Mouse (Mus musculus) heart, postnatal 0 days (tissue): Measurements from ENCODE around the gene Olfr361. TPM values are rescaled to one million over a fixed set of nuclear protein-coding genes. Genes with fewer than 3 reads are reported as not detected.
"Not testable (repeated sequence)": the region's sequence is repeated elsewhere in the genome, so short reads cannot be mapped to it uniquely, and the experiment has no call there.

Experiments used
- ATAC-seq: fragments of 200-750 bp; cut with Nextera tagmentation; 2 replicates; pipeline ENCODE4 v1.8.0; 2017; ENCODE audit warnings: low read depth, moderate number of reproducible peaks, moderate library complexity; ENCODE audit not compliant: insufficient read depth
- DNase-seq: peaks from one replicate; pipeline ENCODE4 v3.0.0-alpha.2; 2016; ENCODE audit warnings: low spot score
- H3K27ac ChIP-seq: fragments of 300-500 bp; sonication (generic); 2 replicates; pipeline ENCODE4 v1.5.1; 2014; ENCODE audit warnings: low read depth, mild to moderate bottlenecking
- H3K27me3 ChIP-seq: fragments of 300-500 bp; sonication (generic); 2 replicates; pipeline ENCODE4 v1.6.1; 2014; ENCODE audit warnings: low read length, mixed read lengths; ENCODE audit not compliant: control insufficient read depth, insufficient read depth
- H3K36me3 ChIP-seq: fragments of 300-500 bp; sonication (generic); replicated peaks from 2 replicates; pipeline ENCODE4 v1.6.1; 2014; ENCODE audit warnings: low read length, mixed read lengths; ENCODE audit not compliant: control insufficient read depth, insufficient read depth
- H3K4me1 ChIP-seq: fragments of 300-500 bp; sonication (generic); 2 replicates; pipeline ENCODE4 v1.6.1; 2014; ENCODE audit warnings: antibody characterized with exemption; ENCODE audit not compliant: control insufficient read depth, insufficient read depth
- H3K4me2 ChIP-seq: fragments of 300-500 bp; sonication (generic); 2 replicates; pipeline ENCODE4 v1.6.1; 2014; ENCODE audit warnings: low read depth, mild to moderate bottlenecking, low read length, moderate library complexity
- H3K4me3 ChIP-seq: fragments of 300-500 bp; sonication (generic); 2 replicates; pipeline ENCODE4 v1.5.1; 2014; ENCODE audit warnings: low read depth, low read length
- H3K9ac ChIP-seq: fragments of 300-500 bp; sonication (generic); replicated peaks from 2 replicates; pipeline ENCODE4 v1.6.1; 2014; ENCODE audit warnings: low read depth, low read length, mixed read lengths
- H3K9me3 ChIP-seq: fragments of 300-500 bp; sonication (generic); replicated peaks from 2 replicates; pipeline ENCODE4 v1.6.1; 2016; ENCODE audit warnings: low read length; ENCODE audit not compliant: control insufficient read depth
- CTCF ChIP-seq: IDR thresholded peaks from 2 replicates; pipeline ENCODE4 v1.5.1; 2016; ENCODE audit warnings: antibody characterized with exemption, control low read depth, low read depth
- EP300 ChIP-seq: IDR thresholded peaks from 2 replicates; pipeline ENCODE4 v1.6.1; 2016; ENCODE audit warnings: antibody characterized with exemption, low read depth
- WGBS: fragments of 180-500 bp; shearing (Covaris S2); extraction: QIAGEN DNeasy Blood & Tissue Kit; methylation state at CpG from one replicate; pipeline ENCODE4 v1.1.7; 2014; 5-methylcytosine and 5-hydroxymethylcytosine counted together
- polyA plus RNA-seq: library from polyadenylated mRNA; unstranded; fragments of >200 nt; fragmentation: Nextera tagmentation; extraction: Ambion mirVana; gene quantifications from 2 replicates; pipeline ENCODE4 v1.2.1, GENCODE M21; 2015
- total RNA-seq: library from RNA; depleted of rRNA; stranded (reverse); fragments of >200 nt; gene quantifications from 2 replicates; pipeline ENCODE4 v1.2.3, GENCODE M21; 2014; ENCODE audit warnings: low replicate concordance; rRNA removed

Olfr361 gene
- total RNA-seq (not detected in 2 replicates), polyA plus RNA-seq (not detected in 2 replicates)

- ATAC-seq, result not testable (repeated sequence)
- WGBS, result 25% methylated on average over 1 of the region's 1 CpGs
These were observed at the start of gene Olfr361 for GRCm38 (mm10) chr2:37089190-37089589. Gene Olfr361, minus strand, starts transcription at chr2:37089290.

GRCm38 (mm10) chr2:37117810-37118209, 28.7 kb upstream of the Olfr361 start, which contains the start of gene Olfr362:
Gene Olfr362, minus strand, starts transcription at chr2:37117910.
- ATAC-seq, result no peak
- DNase-seq, result no peak
- Histone ChIP-seq H3K4me3 (no peak within 1 kb of the TSS), H3K9ac (no peak within 1 kb of the TSS), H3K36me3 (no peaks in the 10 kb centered on the region), H3K27ac (no peak within 1 kb of the TSS), H3K27me3 (no peaks in the 10 kb centered on the region), H3K4me2 (no peak within 1 kb of the TSS), H3K9me3 (peaks cover 9% of the 10 kb centered on the region; the same call in 1 of the 2 replicates), H3K4me1 (no peaks in the 10 kb centered on the region)
- 91% methylated on average over 1 of the region's 1 CpGs for WGBS
- TF ChIP-seq CTCF (no peak), EP300 (no peak)

More at GRCm38 (mm10) chr2:37089190-37089589, at the start of gene Olfr361:
- not testable (repeated sequence) for H3K36me3 ChIP-seq, H3K9me3 ChIP-seq, H3K4me2 ChIP-seq, H3K9ac ChIP-seq, H3K4me3 ChIP-seq, H3K27ac ChIP-seq, DNase-seq, H3K4me1 ChIP-seq, H3K27me3 ChIP-seq

- H3K4me1 ChIP-seq, result no peaks in the 10 kb centered on the region
- no peak within 1 kb of the TSS for H3K4me2 ChIP-seq
- no peaks in the 10 kb centered on the region; the same call in 1 of the 2 replicates for H3K9me3 ChIP-seq
- H3K27me3 ChIP-seq, result no peaks in the 10 kb centered on the region
- H3K27ac ChIP-seq, result no peak within 1 kb of the TSS
- DNase-seq (no peak), ATAC-seq (no peak)
- no peak for TF ChIP-seq EP300
- no peak for TF ChIP-seq CTCF
- H3K36me3 ChIP-seq, result no peaks in the 10 kb centered on the region
- H3K4me3 ChIP-seq, result no peak within 1 kb of the TSS
- H3K9ac ChIP-seq, result no peak within 1 kb of the TSS
These were observed 23.6 kb downstream of the Olfr361 start, which contains the start of gene Olfr360 for GRCm38 (mm10) chr2:37065446-37065845. Gene Olfr360, plus strand, starts transcription at chr2:37065746.

Other genes starting within 250 kb of the Olfr361 start
- gene Olfr350, start 243.0 kb downstream of the Olfr361 start, total RNA-seq, result not detected in 2 replicates
- gene Olfr350, start 243.0 kb downstream of the Olfr361 start, polyA plus RNA-seq, result not detected in 2 replicates
- not detected in 2 replicates for gene Olfr351, start 226.6 kb downstream of the Olfr361 start, total RNA-seq
- not detected in 2 replicates for gene Olfr351, start 226.6 kb downstream of the Olfr361 start, polyA plus RNA-seq
- not detected in 2 replicates for gene Olfr352, start 220.8 kb downstream of the Olfr361 start, total RNA-seq
- not detected in 2 replicates for gene Olfr352, start 220.8 kb downstream of the Olfr361 start, polyA plus RNA-seq
- not detected in 2 replicates for gene Olfr353, start 196.4 kb downstream of the Olfr361 start, total RNA-seq
- not detected in 2 replicates for gene Olfr353, start 196.4 kb downstream of the Olfr361 start, polyA plus RNA-seq
- gene Olfr354, start 183.6 kb downstream of the Olfr361 start, total RNA-seq, result not detected in 2 replicates
- not detected in 2 replicates for gene Olfr354, start 183.6 kb downstream of the Olfr361 start, polyA plus RNA-seq
- gene Olfr355, start 160.4 kb downstream of the Olfr361 start, total RNA-seq, result not detected in 2 replicates
- not detected in 2 replicates for gene Olfr355, start 160.4 kb downstream of the Olfr361 start, polyA plus RNA-seq
- not detected in 2 replicates for gene Olfr356, start 152.2 kb downstream of the Olfr361 start, total RNA-seq
- not detected in 2 replicates for gene Olfr356, start 152.2 kb downstream of the Olfr361 start, polyA plus RNA-seq
- gene Olfr357, start 95.5 kb downstream of the Olfr361 start, total RNA-seq, result not detected in 2 replicates
- gene Olfr357, start 95.5 kb downstream of the Olfr361 start, polyA plus RNA-seq, result not detected in 2 replicates
- not detected in 2 replicates for gene Olfr358, start 80.0 kb downstream of the Olfr361 start, total RNA-seq
- not detected in 2 replicates for gene Olfr358, start 80.0 kb downstream of the Olfr361 start, polyA plus RNA-seq
- not detected in 2 replicates for gene Olfr360, start 23.5 kb downstream of the Olfr361 start, total RNA-seq
- gene Olfr360, start 23.5 kb downstream of the Olfr361 start, polyA plus RNA-seq, result not detected in 2 replicates
- gene Olfr362, start 28.6 kb upstream of the Olfr361 start, total RNA-seq, result not detected in 2 replicates
- gene Olfr362, start 28.6 kb upstream of the Olfr361 start, polyA plus RNA-seq, result not detected in 2 replicates
- gene Olfr364-ps1, start 50.0 kb upstream of the Olfr361 start, total RNA-seq, result not detected in 2 replicates
- not detected in 2 replicates for gene Olfr364-ps1, start 50.0 kb upstream of the Olfr361 start, polyA plus RNA-seq
- not detected in 2 replicates for gene Olfr365, start 98.9 kb upstream of the Olfr361 start, total RNA-seq
- gene Olfr365, start 98.9 kb upstream of the Olfr361 start, polyA plus RNA-seq, result not detected in 2 replicates
- gene Olfr366, start 122.3 kb upstream of the Olfr361 start, total RNA-seq, result not detected in 2 replicates
- not detected in 2 replicates for gene Olfr366, start 122.3 kb upstream of the Olfr361 start, polyA plus RNA-seq
- gene Olfr368, start 237.2 kb upstream of the Olfr361 start, total RNA-seq, result not detected in 2 replicates
- not detected in 2 replicates for gene Olfr368, start 237.2 kb upstream of the Olfr361 start, polyA plus RNA-seq